Mouse (Mus musculus) left cerebral cortex, adult 6 months (tissue): ENCODE data around the gene Klrk1. TPM values are rescaled to one million over a fixed set of nuclear protein-coding genes. Genes with fewer than 3 reads are reported as not detected.

Experiments used
- long read RNA-seq, 2 experiments: library from polyadenylated mRNA; unstranded; transcript quantifications; one replicate each; pipeline ENCODE4 v2.0.0; 2019 to 2020
- polyA plus RNA-seq: library from polyadenylated mRNA; unstranded; fragments of <200 nt; fragmentation: Nextera tagmentation; gene quantifications from 2 replicates; pipeline ENCODE4 v1.2.3, GENCODE M21; 2021

The Klrk1 gene
- not detected in 2 replicates for polyA plus RNA-seq
- long read RNA-seq, experiment 1, result 0 reads
- long read RNA-seq, experiment 2, result 0 reads

DNA sequence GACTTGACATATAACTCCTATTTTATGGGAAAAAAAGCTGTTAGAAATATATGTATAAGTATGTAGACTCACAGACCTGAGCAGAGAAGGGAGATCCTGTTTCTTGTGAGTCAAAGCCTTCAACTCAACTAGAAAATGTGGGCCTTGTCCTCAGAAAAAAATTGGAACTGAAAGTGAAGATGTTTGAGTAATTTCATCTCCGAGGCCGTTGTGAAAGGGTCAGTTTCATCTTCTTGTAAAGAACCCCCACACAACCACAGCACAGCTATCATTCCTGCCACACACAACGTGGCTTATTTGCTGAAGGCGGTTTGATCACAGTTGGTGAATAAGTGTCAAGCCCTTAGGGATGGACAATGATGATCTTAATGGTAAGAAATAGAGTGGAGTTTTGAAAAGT is at the start of gene Klrk1:
Gene Klrk1 (minus strand): TSS at position 130 of the 400 bp plus-strand sequence.

GRCm38 (mm10) chr6:129660589-129660988 is 36.9 kb upstream of the Klrk1 start, which contains the start of gene Klrc2:
Klrc2 (minus strand) TSS chr6:129660689.

DNA sequence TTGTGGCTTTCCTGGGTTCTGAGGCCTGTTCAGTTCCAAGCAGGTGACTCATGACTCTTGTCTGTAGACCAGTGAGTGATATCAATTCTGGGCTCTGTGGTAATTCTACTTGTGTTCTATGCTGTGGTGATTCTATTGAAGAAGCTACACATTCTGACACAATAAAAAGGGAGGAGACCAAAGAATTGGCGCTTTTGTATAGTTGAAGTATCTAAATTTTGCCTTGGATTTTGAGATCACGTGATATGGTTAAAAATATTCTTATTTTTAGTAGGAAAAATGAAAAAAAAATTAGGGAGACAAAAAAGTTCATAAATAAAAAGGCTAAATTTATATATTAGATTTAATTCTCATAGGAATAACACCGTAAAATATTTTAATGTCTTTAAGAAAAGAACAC is 19.6 kb upstream of the Klrk1 start, which contains the start of gene Klrc3:
Gene Klrc3 (minus strand): TSS at position 101 of the 400 bp plus-strand sequence.

DNA sequence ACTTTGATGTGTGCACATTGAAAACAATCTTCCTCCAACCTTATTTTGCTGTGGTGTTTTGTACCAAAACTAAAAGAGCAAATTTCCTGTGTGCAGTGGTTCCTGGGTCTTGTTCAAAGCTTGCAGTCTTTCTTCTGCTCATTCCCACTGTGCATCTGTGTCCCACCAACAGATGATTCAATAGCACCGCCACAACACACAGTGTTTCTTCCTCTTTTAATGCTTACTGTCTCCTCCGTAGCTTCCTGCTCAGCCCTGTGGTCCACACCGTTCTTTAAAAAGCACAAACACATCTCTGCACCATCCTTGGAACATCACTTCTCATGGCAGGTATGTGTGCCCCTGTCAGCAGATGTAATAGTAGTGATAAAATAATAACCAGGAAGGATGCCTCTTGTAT is 32.2 kb downstream of the Klrk1 start, which contains the start of gene Klrd1:
Gene Klrd1 (plus strand): TSS at position 275 of the 400 bp plus-strand sequence.

GRCm38 (mm10) chr6:129577605-129578004 is 46.1 kb downstream of the Klrk1 start, which contains the start of gene Klre1:
Klre1 (plus strand) TSS chr6:129577905.

Other genes starting within 250 kb of the Klrk1 start
- not detected in 2 replicates for gene Clec12b, start 238.0 kb downstream of the Klrk1 start, polyA plus RNA-seq
- 0.29 and 0.37 TPM in 2 replicates for gene Clec1b, start 226.6 kb downstream of the Klrk1 start, polyA plus RNA-seq
- gene Clec9a, start 215.0 kb downstream of the Klrk1 start, polyA plus RNA-seq, result not detected in 2 replicates
- 0.31 and 0.74 TPM in 2 replicates for gene Clec1a, start 171.9 kb downstream of the Klrk1 start, polyA plus RNA-seq
- gene Olr1, start 116.7 kb downstream of the Klrk1 start, polyA plus RNA-seq, result 0.11 TPM in 1 of 2 replicates, not detected in the other
- gene Tmem52b, start 111.3 kb downstream of the Klrk1 start, polyA plus RNA-seq, result not detected in 2 replicates
- gene Gabarapl1, start 90.7 kb downstream of the Klrk1 start, polyA plus RNA-seq, result 700 and 953 TPM in 2 replicates
- gene Klre1, start 46.0 kb downstream of the Klrk1 start, polyA plus RNA-seq, result not detected in 2 replicates
- gene Klrd1, start 32.1 kb downstream of the Klrk1 start, polyA plus RNA-seq, result not detected in 2 replicates
- gene Klrc3, start 19.5 kb upstream of the Klrk1 start, polyA plus RNA-seq, result not detected in 2 replicates
- gene Klrc2, start 36.8 kb upstream of the Klrk1 start, polyA plus RNA-seq, result not detected in 2 replicates
- not detected in 2 replicates for gene Klrc1, start 55.1 kb upstream of the Klrk1 start, polyA plus RNA-seq
- not detected in 2 replicates for gene Klri1, start 93.3 kb upstream of the Klrk1 start, polyA plus RNA-seq
- 0.03 and 0.10 TPM in 2 replicates for gene Klri2, start 116.6 kb upstream of the Klrk1 start, polyA plus RNA-seq
- not detected in 2 replicates for gene Gm156, start 160.4 kb upstream of the Klrk1 start, polyA plus RNA-seq
- not detected in 2 replicates for gene Gm17631, start 238.8 kb upstream of the Klrk1 start, polyA plus RNA-seq